Comparison of ENCODE assay signal across 27 mouse cellular contexts in the genomic region with DNA sequence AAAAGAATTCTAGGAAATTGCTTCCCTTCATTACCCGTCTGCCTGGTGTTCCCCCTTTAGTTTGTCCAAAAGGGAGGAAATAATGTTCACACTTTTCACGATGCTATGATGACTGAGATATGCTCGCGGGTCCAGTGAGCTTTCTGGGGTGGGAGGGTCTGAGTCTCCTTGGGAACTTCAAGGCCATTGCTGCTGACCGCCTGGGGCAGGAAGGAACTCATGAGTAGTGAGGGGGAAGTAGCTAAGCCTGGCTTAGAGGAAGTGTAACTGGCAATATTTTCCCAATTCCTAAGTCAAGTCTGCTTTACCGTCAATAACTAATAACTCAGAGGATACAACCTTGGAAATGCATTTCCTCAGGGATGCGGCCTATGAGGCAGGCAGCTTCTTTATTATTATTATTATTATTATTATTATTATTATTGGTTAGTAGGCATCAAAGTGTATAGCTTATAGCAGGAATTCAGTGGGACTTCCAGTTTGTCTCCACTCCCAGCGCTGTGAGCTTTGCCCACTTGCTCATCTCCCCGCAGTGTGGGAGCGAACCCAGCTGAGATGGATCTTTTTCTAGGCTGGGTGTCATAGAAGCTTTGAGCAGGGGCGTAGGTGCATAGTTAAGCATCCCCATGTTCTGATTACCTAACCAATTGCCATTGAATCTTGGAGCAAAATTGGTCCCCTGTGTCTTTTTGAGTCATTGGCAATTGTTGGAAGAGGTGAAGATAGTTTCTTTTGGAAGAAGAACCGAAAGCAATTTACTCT.
A peak's percentile ranks its signal among the peaks of the same experiment; 100 is the strongest.
DNase-seq lines count a peak whose midpoint lies in the region; ATAC-seq and TF ChIP-seq lines count a peak whose summit lies in the region.
"Had no signal": no experiment of that assay in that cellular context is flagged by ENCODE, and none has a peak within 500 bp of the region (broad histone marks: within the 10 kb centered on the region; RNA-seq: fewer than 3 reads in every experiment).

No protein-coding gene starts in this region.

- H3K36me3 ChIP-seq in heart, postnatal 0 days (replicated peaks; ENCODE audit: control insufficient read depth, insufficient read depth, low read length) = no peaks in the 10 kb centered on the region
- H3K36me3 ChIP-seq in heart, adult 2 months (ENCODE audit: control insufficient read depth, insufficient read depth, low read length) = no peaks in the 10 kb centered on the region
- H3K36me3 ChIP-seq in lung, embryonic 14.5 days (ENCODE audit: insufficient read depth) = no peaks in the 10 kb centered on the region
- H3K36me3 ChIP-seq: embryonic facial prominence, embryonic 12.5 days; heart, embryonic 12.5 days; limb, embryonic 13.5 days had no signal

- no peak for TF ChIP-seq EP300 in heart, postnatal 0 days (IDR thresholded peaks at IDR 0.05; ENCODE audit: low read depth)
- TF ChIP-seq EP300 in heart, adult 2 months (IDR thresholded peaks at IDR 0.05; ENCODE audit: insufficient read depth, low read depth, low read length) = no peak

- no peak for TF ChIP-seq POLR2A in heart, adult 2 months (IDR thresholded peaks at IDR 0.05; ENCODE audit: insufficient read depth, low read depth, low read length)

- H3K9ac ChIP-seq in heart, postnatal 0 days (replicated peaks; ENCODE audit: low read depth, low read length) = no peak overlapping the region
- no peak overlapping the region for H3K9ac ChIP-seq in heart, adult 2 months (ENCODE audit: low read depth, low read length)
- no peak overlapping the region for H3K9ac ChIP-seq in lung, embryonic 14.5 days
- H3K9ac ChIP-seq: embryonic facial prominence, embryonic 12.5 days; heart, embryonic 12.5 days; hindbrain, embryonic 14.5 days; limb, embryonic 13.5 days had no signal

- peak overlapping the region; percentile 43; the same call in 1 of the 2 replicates for H3K4me2 ChIP-seq in heart, postnatal 0 days (ENCODE audit: low read depth, low read length)
- peak overlapping the region; percentile 38 for H3K4me2 ChIP-seq in lung, embryonic 14.5 days
- H3K4me2 ChIP-seq: embryonic facial prominence, embryonic 12.5 days; hindbrain, embryonic 14.5 days; limb, embryonic 13.5 days; midbrain, embryonic 11.5 days had no signal

- no peak overlapping the region for H3K27ac ChIP-seq in heart, postnatal 0 days (ENCODE audit: low read depth)
- no peak overlapping the region for H3K27ac ChIP-seq in heart, adult 2 months
- no peak overlapping the region for H3K27ac ChIP-seq in lung, embryonic 14.5 days (ENCODE audit: low read depth)
- H3K27ac ChIP-seq: embryonic facial prominence, embryonic 12.5 days; hindbrain, embryonic 14.5 days; limb, embryonic 13.5 days had no signal

- TF ChIP-seq CTCF in heart, postnatal 0 days (IDR thresholded peaks at IDR 0.05; ENCODE audit: low read depth) = no peak
- TF ChIP-seq CTCF in heart, adult 2 months (IDR thresholded peaks at IDR 0.05) = no peak
- no peak for TF ChIP-seq CTCF in lung, embryonic 14.5 days (IDR thresholded peaks at IDR 0.05; ENCODE audit: low read depth)

- no peak for DNase-seq in heart, postnatal 0 days (ENCODE audit: low spot score)
- DNase-seq in heart, adult 2 months = no peak
- no peak for DNase-seq in lung, embryonic 14.5 days
- DNase-seq in lung, postnatal 14 days = no peak
- DNase-seq in telencephalon, adult 2 months (ENCODE audit: low read depth, low spot score) = peak; percentile 18
- DNase-seq in spleen, postnatal 14 days (ENCODE audit: low spot score in 2 of 2) = no peak
- DNase-seq: cerebellum, adult 2 months; cerebellum, postnatal 36 days; embryo, embryonic 11 days; layer of hippocampus, adult 9-11 months; lung, adult 18-20 months; lung, postnatal 10 days; retina, postnatal 1 day; right cerebral cortex, postnatal 25 days; thymus, adult 18-20 months; thymus, postnatal 25 days had no signal

- H3K4me3 ChIP-seq in heart, postnatal 0 days (ENCODE audit: low read depth, low read length) = no peak overlapping the region
- no peak overlapping the region for H3K4me3 ChIP-seq in heart, adult 2 months
- H3K4me3 ChIP-seq in lung, embryonic 14.5 days (ENCODE audit: low read depth, low read length) = no peak overlapping the region
- H3K4me3 ChIP-seq: embryonic facial prominence, embryonic 12.5 days; heart, embryonic 12.5 days; limb, embryonic 13.5 days; myocyte had no signal

- H3K9me3 ChIP-seq in heart, postnatal 0 days (replicated peaks; ENCODE audit: control insufficient read depth, low read length) = no peaks in the 10 kb centered on the region
- H3K9me3 ChIP-seq in lung, embryonic 14.5 days (ENCODE audit: low read depth, low read length) = no peaks in the 10 kb centered on the region
- H3K9me3 ChIP-seq: embryonic facial prominence, embryonic 12.5 days; heart, embryonic 12.5 days; limb, embryonic 13.5 days had no signal

- intact Hi-C loops in heart, adult 2 months (cut with DNase I) = loop anchor here (2.0 kb wide), 1 partner anchor 16 kb away; no protein-coding TSS in a partner anchor

- H3K27me3 ChIP-seq in heart, postnatal 0 days (ENCODE audit: control insufficient read depth, insufficient read depth, low read length) = no peaks in the 10 kb centered on the region
- no peaks in the 10 kb centered on the region for H3K27me3 ChIP-seq in heart, adult 2 months (ENCODE audit: control insufficient read depth, insufficient read depth, low read length)
- no peaks in the 10 kb centered on the region for H3K27me3 ChIP-seq in lung, embryonic 14.5 days (ENCODE audit: insufficient read depth, low read length)
- H3K27me3 ChIP-seq: embryonic facial prominence, embryonic 12.5 days; heart, embryonic 12.5 days; limb, embryonic 13.5 days had no signal

- ATAC-seq in heart, postnatal 0 days (ENCODE audit: insufficient read depth, low read depth) = no peak
- no peak for ATAC-seq in lung, embryonic 14.5 days (ENCODE audit: insufficient read depth)
- ATAC-seq in granulocyte monocyte progenitor cell, adult 5-6 weeks (replicated peaks; ENCODE audit: poor library complexity, severe bottlenecking) = peak; percentile 83
- ATAC-seq: CD4-positive, CD25-positive, alpha-beta regulatory T cell, adult 4 months; forebrain, embryonic 14.5 days; inflammation-experienced regulatory T-cells, adult 6 months; midbrain, embryonic 16.5 days had no signal

- no peaks in the 10 kb centered on the region for H3K79me2 ChIP-seq in heart, adult 2 months (replicated peaks; ENCODE audit: control insufficient read depth, insufficient read depth, low read length)

- 76% methylated on average over 12 of the region's 12 CpGs for WGBS in heart, postnatal 0 days
- WGBS in heart, adult 2 months = 62% methylated on average over 12 of the region's 12 CpGs
- WGBS in lung, embryonic 14.5 days = 82% methylated on average over 12 of the region's 12 CpGs

- no peaks in the 10 kb centered on the region; the same call in 1 of the 2 replicates for H3K4me1 ChIP-seq in heart, postnatal 0 days (ENCODE audit: control insufficient read depth, insufficient read depth)
- 0 out of 2 replicates have a peak, but pooled peaks cover 1% of the 10 kb centered on the region for H3K4me1 ChIP-seq in heart, adult 2 months (ENCODE audit: control insufficient read depth, insufficient read depth, low read length)
- H3K4me1 ChIP-seq in lung, embryonic 14.5 days (ENCODE audit: insufficient read depth) = no peaks in the 10 kb centered on the region
- H3K4me1 ChIP-seq: limb, embryonic 13.5 days had no signal
